Mouse (Mus musculus) heart, postnatal 14 days (tissue): ENCODE measurements around the gene Leng9. TPM values are rescaled to one million over a fixed set of nuclear protein-coding genes. Genes with fewer than 3 reads are reported as not detected.
A peak's percentile ranks its signal among the peaks of the same experiment; 100 is the strongest.

Experiments
- DNase-seq, 2 experiments: peaks; one replicate each; pipeline ENCODE4 v3.0.0; 2021 to 2022
- intact Hi-C: fragments of 180-260 bp; cut with DNase I; formaldehyde crosslinking; loops from one replicate; pipeline ENCODE4 v1.15.1; 2025
- total RNA-seq, 2 experiments: library from RNA; stranded (reverse); gene quantifications; 2 replicates each; pipeline ENCODE4 v1.2.3; 2021

Gene Leng9
- total RNA-seq, 2 experiments from 2014 or later: 2.7 to 3.4 TPM

- DNase-seq: no peak
- intact Hi-C loops: no loop called here
These were observed 22.3 kb downstream of the Leng9 start for GRCm38 (mm10) chr7:4127894-4128293.

- DNase-seq: no peak
- intact Hi-C loops: no loop called here
These were observed 23.0 kb downstream of the Leng9 start for GRCm38 (mm10) chr7:4126992-4127785.

- no peak for DNase-seq
- intact Hi-C loops: no loop called here
These were observed 24.9 kb downstream of the Leng9 start for GRCm38 (mm10) chr7:4125306-4125705.

- intact Hi-C loops: no loop called here
These were observed 25.3 kb downstream of the Leng9 start for GRCm38 (mm10) chr7:4124856-4125255.

GRCm38 (mm10) chr7:4124315-4124759, 25.8 kb downstream of the Leng9 start:
- no peak for DNase-seq
- intact Hi-C loops: no loop called here

More at GRCm38 (mm10) chr7:4124856-4125255, 25.3 kb downstream of the Leng9 start:
- no peak for DNase-seq

- DNase-seq: peak; percentile 55 to 75
- intact Hi-C loops: no loop called here
These were observed 26.4 kb downstream of the Leng9 start for GRCm38 (mm10) chr7:4123732-4124131.

- DNase-seq: no peak
- intact Hi-C loops: no loop called here
These were observed 27.4 kb downstream of the Leng9 start for GRCm38 (mm10) chr7:4122783-4123182.

GRCm38 (mm10) chr7:4122076-4122768, 28.0 kb downstream of the Leng9 start:
- intact Hi-C loops: no loop called here

GRCm38 (mm10) chr7:4119976-4120921, 29.9 kb downstream of the Leng9 start:
- no peak for DNase-seq
- intact Hi-C loops: no loop called here

More at GRCm38 (mm10) chr7:4122076-4122768, 28.0 kb downstream of the Leng9 start:
- DNase-seq: no peak

- no peak for DNase-seq
- intact Hi-C loops: no loop called here
These were observed 30.8 kb downstream of the Leng9 start, which contains the start of gene Ttyh1 for GRCm38 (mm10) chr7:4119344-4119902. Gene Ttyh1, plus strand, starts transcription at chr7:4119408.

GRCm38 (mm10) chr7:4117050-4117814, 32.9 kb downstream of the Leng9 start:
- intact Hi-C loops: no loop called here
- no peak for DNase-seq

GRCm38 (mm10) chr7:4111766-4112165, 38.4 kb downstream of the Leng9 start:
- DNase-seq: no peak
- intact Hi-C loops: no loop called here

- peak in 1 of 2 experiments; percentile 45 for DNase-seq
- intact Hi-C loops: loop anchor here (2.0 kb wide), 1 partner anchor 323 kb away; no protein-coding TSS in a partner anchor
These were observed 46.8 kb downstream of the Leng9 start for GRCm38 (mm10) chr7:4103411-4103810.

- no peak for DNase-seq
- intact Hi-C loops: no loop called here
These were observed 49.0 kb downstream of the Leng9 start for GRCm38 (mm10) chr7:4101144-4101543.

GRCm38 (mm10) chr7:4098832-4099231, 51.3 kb downstream of the Leng9 start:
- intact Hi-C loops: no loop called here
- no peak for DNase-seq

- intact Hi-C loops: no loop called here
These were observed 51.9 kb downstream of the Leng9 start for GRCm38 (mm10) chr7:4098301-4098700.

More at GRCm38 (mm10) chr7:4098301-4098700, 51.9 kb downstream of the Leng9 start:
- no peak for DNase-seq
